Mouse (Mus musculus): ENCODE measurements at regions not wholly inside any gene's neighbourhood (a gene's known extent, or its start where the extent isn't known, plus 50 kb on each side); places are given as distances from the start of the nearest gene placed in this dataset.

DNA sequence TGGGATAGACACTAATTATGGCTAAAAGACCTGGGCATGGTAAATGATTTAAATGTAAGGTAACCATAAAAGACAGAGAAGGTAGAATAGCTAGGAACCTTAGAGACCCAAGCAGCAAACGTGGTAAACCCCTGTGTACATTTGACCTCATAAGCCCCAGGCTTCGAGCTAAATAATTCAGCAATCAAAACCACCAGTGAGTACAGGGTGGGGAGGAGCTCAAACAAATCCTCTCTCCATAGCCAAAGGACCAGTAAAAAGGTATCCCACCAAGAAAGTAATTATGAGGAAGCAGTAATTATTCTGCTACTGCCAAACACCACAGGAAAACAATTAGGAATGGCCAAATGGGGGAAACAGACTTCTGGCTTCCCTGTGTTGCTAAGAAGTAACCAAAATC, 122.5 kb upstream of the Ogfrl1 start:
- no peak for TF ChIP-seq CTCF (IDR thresholded peaks at IDR 0.05)
- no peak for TF ChIP-seq EP300 (IDR thresholded peaks at IDR 0.05)

Data from lung, postnatal 0 days (tissue).